Mouse (Mus musculus) thymus, adult 2 months (tissue): ENCODE results near the gene Rimbp2. TPM values are rescaled to one million over a fixed set of nuclear protein-coding genes. Genes with fewer than 3 reads are reported as not detected.

Experiments used
- DNase-seq: peaks from one replicate; pipeline ENCODE4 v3.0.0; 2021
- H3K27ac ChIP-seq: fragments of 200-500 bp; 2 replicates; pipeline ENCODE4 v1.5.1; 2012; ENCODE audit warnings: low read length, control low read depth; ENCODE audit not compliant: control insufficient read depth, insufficient read depth
- H3K27me3 ChIP-seq: fragments of 200-500 bp; 2 replicates; pipeline ENCODE4 v1.6.1; 2012; ENCODE audit warnings: mild to moderate bottlenecking, low read length, moderate library complexity, mixed read lengths; ENCODE audit not compliant: control insufficient read depth, insufficient read depth
- H3K36me3 ChIP-seq: fragments of 200-500 bp; 2 replicates; pipeline ENCODE4 v1.6.1; 2012; ENCODE audit warnings: mild to moderate bottlenecking, low read length, moderate library complexity; ENCODE audit not compliant: control insufficient read depth, insufficient read depth
- H3K4me1 ChIP-seq: fragments of 200-500 bp; replicated peaks from 2 replicates; pipeline ENCODE4 v1.6.1; 2012; ENCODE audit warnings: low read length; ENCODE audit not compliant: control insufficient read depth, insufficient read depth
- H3K4me3 ChIP-seq: fragments of 200-500 bp; 2 replicates; pipeline ENCODE4 v1.5.1; 2012; ENCODE audit warnings: mild to moderate bottlenecking, low read length, control low read depth, moderate library complexity; ENCODE audit not compliant: control insufficient read depth, insufficient read depth
- CTCF ChIP-seq: fragments of 200-500 bp; IDR thresholded peaks from 2 replicates; pipeline ENCODE4 v1.5.1; 2012; ENCODE audit warnings: mild to moderate bottlenecking, control low read depth, low read length, moderate library complexity, borderline replicate concordance; ENCODE audit not compliant: control insufficient read depth, poor library complexity, insufficient read depth; ENCODE audit errors: extremely low read depth
- POLR2A ChIP-seq: fragments of 200-500 bp; IDR thresholded peaks from 2 replicates; pipeline ENCODE4 v1.6.1; 2012; ENCODE audit warnings: mild to moderate bottlenecking, low read length, control low read depth, moderate library complexity; ENCODE audit not compliant: control insufficient read depth, poor library complexity, insufficient read depth; ENCODE audit errors: extremely low read depth
- WGBS: fragments of 180-500 bp; shearing (Covaris S2); methylation state at CpG from one replicate; pipeline ENCODE4 v1.1.7; 2018; 5-methylcytosine and 5-hydroxymethylcytosine counted together
- polyA plus RNA-seq: library from polyadenylated mRNA; depleted of rRNA; stranded (reverse); fragments of >200 nt; gene quantifications from 2 replicates; pipeline ENCODE4 v1.2.3, GENCODE M21; 2012; rRNA removed

Rimbp2 gene
- 0.11 and 0.17 TPM in 2 replicates for polyA plus RNA-seq

GRCm38 (mm10) chr5:128953278-128954070 is at the start of gene Rimbp2:
Gene Rimbp2 (minus strand): TSS chr5:128953486.
- no peak within 1 kb of the TSS for H3K4me3 ChIP-seq
- no peaks in the 10 kb centered on the region for H3K36me3 ChIP-seq
- WGBS = 18% methylated on average over 17 of the region's 17 CpGs
- H3K27me3 ChIP-seq = no peaks in the 10 kb centered on the region; the same call in 1 of the 2 replicates
- no peaks in the 10 kb centered on the region for H3K4me1 ChIP-seq
- DNase-seq = no peak
- no peak within 1 kb of the TSS for H3K27ac ChIP-seq
- no peak for TF ChIP-seq CTCF
- TF ChIP-seq POLR2A = no peak

DNA sequence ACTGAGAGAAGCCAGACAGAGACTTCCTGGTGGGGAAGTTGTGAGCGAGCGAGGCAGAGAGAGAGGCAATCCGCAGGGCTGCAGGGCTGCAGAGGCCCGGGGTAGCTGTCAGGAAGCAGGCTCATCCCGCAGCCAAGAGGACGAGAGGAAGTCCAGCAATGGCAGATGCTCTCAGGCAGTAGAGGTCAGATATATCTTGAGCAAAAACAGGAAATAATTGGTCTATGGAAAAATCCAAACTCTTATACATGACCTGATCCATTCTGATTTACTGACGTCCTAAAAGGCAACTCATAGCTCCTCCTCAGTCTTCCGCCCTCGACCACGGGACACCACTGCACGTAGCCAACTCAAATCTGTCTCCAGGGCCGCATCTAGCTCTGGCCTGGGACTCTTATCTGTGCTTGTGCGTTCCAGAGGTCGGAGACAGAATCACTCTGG is 49.3 kb upstream of the Rimbp2 start:
- WGBS = 26% methylated on average over 14 of the region's 14 CpGs
- no peak overlapping the region for H3K27ac ChIP-seq
- DNase-seq = no peak
- no peaks in the 10 kb centered on the region for H3K27me3 ChIP-seq
- TF ChIP-seq CTCF (no peak), POLR2A (no peak)
- H3K36me3 ChIP-seq = no peaks in the 10 kb centered on the region
- H3K4me3 ChIP-seq = no peak overlapping the region
- H3K4me1 ChIP-seq = peaks cover 13% of the 10 kb centered on the region

GRCm38 (mm10) chr5:129000706-129001468 is 47.6 kb upstream of the Rimbp2 start:
- Histone ChIP-seq H3K36me3 (no peaks in the 10 kb centered on the region), H3K4me3 (no peak overlapping the region), H3K4me1 (peaks cover 6% of the 10 kb centered on the region), H3K27ac (no peak overlapping the region), H3K27me3 (no peaks in the 10 kb centered on the region)
- WGBS = 52% methylated on average over 8 of the region's 8 CpGs
- DNase-seq = no peak
- TF ChIP-seq CTCF = no peak

- WGBS = 96% methylated on average over 19 of the region's 19 CpGs
- H3K27me3 ChIP-seq = no peaks in the 10 kb centered on the region
- no peak overlapping the region for H3K4me3 ChIP-seq
- H3K4me1 ChIP-seq = no peaks in the 10 kb centered on the region
- no peak for DNase-seq
- H3K36me3 ChIP-seq = peaks cover 4% of the 10 kb centered on the region; the same call in 1 of the 2 replicates
- TF ChIP-seq POLR2A (no peak), CTCF (no peak)
- no peak overlapping the region for H3K27ac ChIP-seq
Measured at GRCm38 (mm10) chr5:128987141-128987954, 34.1 kb upstream of the Rimbp2 start.

- no peak overlapping the region for H3K4me3 ChIP-seq
- H3K36me3 ChIP-seq = peaks cover 4% of the 10 kb centered on the region; the same call in 1 of the 2 replicates
- H3K4me1 ChIP-seq = no peaks in the 10 kb centered on the region
- no peak for TF ChIP-seq CTCF
- TF ChIP-seq POLR2A = no peak
- over 99% methylated on average over 13 of the region's 13 CpGs for WGBS
- H3K27ac ChIP-seq = no peak overlapping the region
- H3K27me3 ChIP-seq = no peaks in the 10 kb centered on the region
- DNase-seq = no peak
Measured at GRCm38 (mm10) chr5:128985946-128986345, 32.7 kb upstream of the Rimbp2 start.

DNA sequence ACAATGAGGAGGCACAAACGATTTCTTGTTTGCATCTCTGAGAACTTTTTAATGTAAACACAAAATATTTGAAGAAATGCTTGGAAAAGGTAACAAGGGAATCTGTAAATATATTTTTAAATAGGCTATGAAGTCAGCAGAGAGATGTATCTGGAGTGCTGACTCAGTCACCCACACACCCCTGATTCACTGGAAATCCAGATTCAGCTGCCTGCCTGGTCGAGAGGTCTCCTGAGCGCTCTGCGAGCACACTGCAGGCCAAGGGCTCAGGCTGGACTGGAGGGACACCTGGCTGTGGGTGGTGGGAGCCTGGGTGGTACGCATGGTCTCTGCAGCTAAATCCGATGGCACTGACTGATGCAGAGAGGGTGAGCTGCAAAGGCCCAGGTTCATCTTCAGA is 31.2 kb upstream of the Rimbp2 start:
- H3K27ac ChIP-seq = no peak overlapping the region
- H3K27me3 ChIP-seq = no peaks in the 10 kb centered on the region
- H3K4me1 ChIP-seq = no peaks in the 10 kb centered on the region
- TF ChIP-seq POLR2A (no peak), CTCF (no peak)
- no peaks in the 10 kb centered on the region for H3K36me3 ChIP-seq
- no peak overlapping the region for H3K4me3 ChIP-seq
- WGBS = 97% methylated on average over 6 of the region's 6 CpGs
- DNase-seq = no peak
